Mouse (Mus musculus) heart, adult 2 months (tissue): ENCODE results near the gene 1700025G04Rik.

ENCODE experiments used
- CTCF ChIP-seq: fragments of 200-600 bp; IDR thresholded peaks from 2 replicates; pipeline ENCODE4 v1.8.1; 2022; ENCODE audit warnings: antibody characterized with exemption, mild to moderate bottlenecking, moderate library complexity
- EP300 ChIP-seq: fragments of 200-500 bp; IDR thresholded peaks from 2 replicates; pipeline ENCODE4 v1.6.1; 2011; ENCODE audit warnings: low read depth, low read length, control low read depth; ENCODE audit not compliant: insufficient read depth

DNA sequence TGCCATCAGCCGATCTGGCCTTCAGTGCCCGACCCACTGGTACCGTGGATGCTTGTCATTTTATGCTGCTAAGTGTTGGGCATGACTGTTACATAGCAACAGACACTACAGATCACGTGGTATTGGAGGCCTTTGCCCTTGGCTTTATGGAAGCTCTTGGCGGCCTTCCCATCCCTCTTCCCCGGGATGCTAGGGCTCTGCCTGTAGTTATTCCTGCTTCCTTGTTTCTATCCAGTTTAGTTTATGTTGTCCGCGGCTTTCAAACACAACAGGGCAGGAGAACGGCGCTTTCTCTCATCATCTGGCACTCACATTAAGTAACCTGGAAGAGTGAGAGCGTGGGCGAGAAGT, 226.2 kb downstream of the 1700025G04Rik start:
- TF ChIP-seq EP300 = no peak
- no peak for TF ChIP-seq CTCF
